In genomic region chr6:108571042-108571590, GRCm38 (mm10) we compare ENCODE assay signal across 8 mouse cellular contexts.
DNase-seq lines count a peak whose midpoint lies in the region; ATAC-seq and TF ChIP-seq lines count a peak whose summit lies in the region.

No protein-coding gene starts in this region.

- peak overlapping the region; percentile 65 for H3K4me3 ChIP-seq in gastrocnemius, adult 2 months
- peak overlapping the region; percentile 36 for H3K4me3 ChIP-seq in hindbrain, postnatal 0 days (ENCODE audit: low read length)

- peaks cover 3% of the 10 kb centered on the region; the same call in 1 of the 2 replicates for H3K4me1 ChIP-seq in hindbrain, postnatal 0 days (ENCODE audit: insufficient read depth, low read length)

- no peaks in the 10 kb centered on the region for H3K9me3 ChIP-seq in hindbrain, postnatal 0 days (ENCODE audit: low read length)

- H3K27ac ChIP-seq in gastrocnemius, adult 2 months = peak overlapping the region; percentile 91
- no peak overlapping the region for H3K27ac ChIP-seq in hindbrain, postnatal 0 days

- H3K4me2 ChIP-seq in hindbrain, postnatal 0 days (ENCODE audit: low read depth, low read length) = peak overlapping the region; percentile 72

- no peaks in the 10 kb centered on the region for H3K27me3 ChIP-seq in hindbrain, postnatal 0 days (ENCODE audit: insufficient read depth, low read length)

- DNase-seq in R1 (ENCODE audit: low read depth, low spot score) = peak; percentile 89
- peak; percentile 52 to 64 for DNase-seq in cerebellum, postnatal 25 days
- peak; percentile 95 for DNase-seq in gastrocnemius, adult 2 months
- DNase-seq in hindbrain, postnatal 0 days (ENCODE audit: low spot score) = peak; percentile 68
- DNase-seq in left cerebral cortex, adult 9 months (ENCODE audit: low spot score in 2 of 2) = peak; percentile 65 to 67
- DNase-seq in right cerebral cortex, postnatal 4 days = peak; percentile 67
- DNase-seq in yolk sac, embryonic 10.5 days (ENCODE audit: low spot score) = peak; percentile 77

- peak; percentile 91 for ATAC-seq in hindbrain, postnatal 0 days
- ATAC-seq in megakaryocyte progenitor cell, adult 5-6 weeks (replicated peaks; ENCODE audit: poor library complexity) = peak; percentile 73

- no peak for TF ChIP-seq CTCF in gastrocnemius, adult 2 months (IDR thresholded peaks at IDR 0.05)
- TF ChIP-seq CTCF in hindbrain, postnatal 0 days (IDR thresholded peaks at IDR 0.05; ENCODE audit: low read depth) = no peak

- H3K9ac ChIP-seq in hindbrain, postnatal 0 days (replicated peaks; ENCODE audit: low read length) = peak overlapping the region; percentile 38

- no peaks in the 10 kb centered on the region for H3K36me3 ChIP-seq in hindbrain, postnatal 0 days (ENCODE audit: insufficient read depth, low read length)

- 1% methylated on average over 21 of the region's 21 CpGs for WGBS in hindbrain, postnatal 0 days

- intact Hi-C loops in gastrocnemius, adult 2 months (cut with DNase I) = loop anchor here (2.0 to 10.0 kb wide), 2 partner anchors 90 to 246 kb away; partner anchors contain the start of gene Bhlhe40
